Mouse (Mus musculus) G1E (cell line): ENCODE measurements around the gene Ctla2a. TPM values are rescaled to one million over a fixed set of nuclear protein-coding genes. Genes with fewer than 3 reads are reported as not detected.
"Not testable (repeated sequence)": the region's sequence is repeated elsewhere in the genome, so short reads cannot be mapped to it uniquely, and the experiment has no call there.

Experiments
- ATAC-seq: 2 replicates; pipeline ENCODE4 v1.8.0; 2016; ENCODE audit warnings: mild to moderate bottlenecking; ENCODE audit not compliant: insufficient number of reproducible peaks, poor library complexity, low FRiP score, severe bottlenecking; ENCODE audit errors: extremely low read depth
- DNase-seq: peaks from one replicate; pipeline ENCODE4 v3.0.0; 2012; ENCODE audit warnings: low spot score
- H3K27me3 ChIP-seq: 2 replicates; pipeline ENCODE4 v1.6.1; 2012; ENCODE audit warnings: mild to moderate bottlenecking, low read length, inconsistent platforms; ENCODE audit not compliant: insufficient read depth
- H3K36me3 ChIP-seq: replicated peaks from 2 replicates; pipeline ENCODE3; 2012; ENCODE audit warnings: mild to moderate bottlenecking, inconsistent platforms
- H3K4me1 ChIP-seq: 2 replicates; pipeline ENCODE4 v1.6.1; 2012; ENCODE audit warnings: low read depth, low read length, inconsistent platforms, mixed read lengths; ENCODE audit not compliant: insufficient read depth
- H3K4me3 ChIP-seq: 2 replicates; pipeline ENCODE4 v1.5.1; 2012; ENCODE audit warnings: low read depth, mild to moderate bottlenecking, inconsistent platforms, low read length, moderate library complexity, mixed read lengths
- H3K9me3 ChIP-seq: replicated peaks from 2 replicates; pipeline ENCODE4 v1.6.1; 2012; ENCODE audit warnings: inconsistent platforms
- CTCF ChIP-seq: IDR thresholded peaks from 2 replicates; pipeline ENCODE4 v1.5.1; 2012; ENCODE audit warnings: low read depth, low read length, inconsistent platforms, mixed read lengths
- GATA1 ChIP-seq: IDR thresholded peaks from 2 replicates; pipeline ENCODE4 v1.6.1; 2012; ENCODE audit warnings: borderline replicate concordance, low read length, inconsistent platforms, mixed read lengths
- GATA2 ChIP-seq: IDR thresholded peaks from 2 replicates; pipeline ENCODE4 v1.6.1; 2012; ENCODE audit warnings: low read depth, low read length, inconsistent platforms, borderline replicate concordance
- POLR2AphosphoS5 ChIP-seq: IDR thresholded peaks from 2 replicates; pipeline ENCODE4 v1.6.1; 2012; ENCODE audit warnings: low read depth, low read length, inconsistent platforms; ENCODE audit not compliant: insufficient replicate concordance
- TAL1 ChIP-seq: conservative IDR thresholded peaks from 2 replicates; pipeline ENCODE4 v1.6.1; 2012; ENCODE audit warnings: low read depth, low read length, inconsistent platforms, mixed read lengths
- polyA plus RNA-seq: library from polyadenylated mRNA; stranded (reverse); fragments of >175 nt; gene quantifications from 2 replicates; pipeline ENCODE4 v1.2.3, GENCODE M21; 2012
- total RNA-seq, 2 experiments: library from RNA; stranded (forward) in 1 of 2; stranded (reverse) in 1 of 2; fragments of 200-1000 nt in 1 of 2; fragments of >200 nt in 1 of 2; fragmentation: Nextera tagmentation in 1 of 2; gene quantifications; 2 replicates each; pipeline ENCODE4 v1.2.3; 2014 to 2017

The Ctla2a gene
- total RNA-seq (2014; fragmentation: Nextera tagmentation) (not detected in 2 replicates), total RNA-seq (2017) (1.3 and 1.9 TPM in 2 replicates), polyA plus RNA-seq (not detected in 2 replicates)

DNA sequence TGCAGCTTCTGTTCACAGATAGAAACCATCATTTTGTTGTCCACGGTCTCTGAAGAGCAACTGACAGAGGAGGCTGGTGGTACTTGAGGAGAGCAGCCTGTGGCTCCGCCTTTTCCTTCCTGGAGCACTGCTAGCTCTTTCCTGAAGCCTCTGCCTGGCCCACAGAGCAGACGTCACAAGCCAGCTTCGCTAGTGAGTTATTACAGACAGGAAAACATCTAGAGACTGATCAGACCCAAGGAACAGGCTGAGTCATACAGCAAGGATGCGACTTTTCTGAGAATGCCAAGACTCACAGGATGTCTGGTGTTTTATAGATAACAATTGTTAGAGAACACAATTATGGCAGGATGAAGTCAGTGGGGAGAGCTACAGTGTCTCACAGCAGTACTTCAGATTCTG is at the start of gene Ctla2a, which contains the start of gene Gm49391:
Gene Ctla2a (minus strand): TSS at position 126 of the 402 bp plus-strand sequence.
Gene Gm49391 (minus strand): TSS at position 72 of the 402 bp plus-strand sequence.
- Histone ChIP-seq H3K4me3 (no peak within 1 kb of the TSS), H3K9me3 (peaks cover 6% of the 10 kb centered on the region; the same call in 1 of the 2 replicates), H3K27me3 (no peaks in the 10 kb centered on the region), H3K4me1 (no peaks in the 10 kb centered on the region), H3K36me3 (no peaks in the 10 kb centered on the region)
- TF ChIP-seq POLR2AphosphoS5 = no peak
- no peak for TF ChIP-seq CTCF
- no peak for TF ChIP-seq TAL1
- no peak for TF ChIP-seq GATA1
- TF ChIP-seq GATA2 = no peak
- DNase-seq (no peak), ATAC-seq (no peak)

- ATAC-seq, H3K9me3 ChIP-seq, DNase-seq, H3K4me3 ChIP-seq, H3K4me1 ChIP-seq, H3K36me3 ChIP-seq, H3K27me3 ChIP-seq: not testable (repeated sequence)
Measured at GRCm38 (mm10) chr13:60972319-60972718, 35.9 kb upstream of the Ctla2a start.

- H3K4me3 ChIP-seq, H3K4me1 ChIP-seq, H3K36me3 ChIP-seq, H3K27me3 ChIP-seq, ATAC-seq, DNase-seq: not testable (repeated sequence)
- H3K9me3 ChIP-seq = peaks cover 18% of the 10 kb centered on the region
Measured at GRCm38 (mm10) chr13:60963985-60964384, 27.6 kb upstream of the Ctla2a start.

- DNase-seq (no peak), ATAC-seq (no peak)
- no peaks in the 10 kb centered on the region for H3K27me3 ChIP-seq
- TF ChIP-seq POLR2AphosphoS5 (no peak), CTCF (no peak), GATA1 (no peak), TAL1 (no peak), GATA2 (no peak)
- H3K4me1 ChIP-seq = no peaks in the 10 kb centered on the region
- H3K4me3 ChIP-seq = no peak overlapping the region
- peaks cover 18% of the 10 kb centered on the region for H3K9me3 ChIP-seq
- no peaks in the 10 kb centered on the region for H3K36me3 ChIP-seq
Measured at GRCm38 (mm10) chr13:60961706-60962105, 25.3 kb upstream of the Ctla2a start.

- H3K4me3 ChIP-seq, ATAC-seq: not testable (repeated sequence)
Measured at GRCm38 (mm10) chr13:60941884-60942283, 5.5 kb upstream of the Ctla2a start, which contains the start of gene Tpbpa. Gene Tpbpa, minus strand, starts transcription at chr13:60941984.

GRCm38 (mm10) chr13:60935490-60935889 is 935 bp downstream of the Ctla2a start, which contains the start of gene Gm49393:
Gene Gm49393, minus strand, starts transcription at chr13:60935590.
- ATAC-seq, H3K36me3 ChIP-seq, H3K4me1 ChIP-seq, H3K4me3 ChIP-seq, H3K27me3 ChIP-seq, DNase-seq, H3K9me3 ChIP-seq: not testable (repeated sequence)

More at GRCm38 (mm10) chr13:60941884-60942283, 5.5 kb upstream of the Ctla2a start, which contains the start of gene Tpbpa:
- H3K9me3 ChIP-seq, H3K27me3 ChIP-seq, H3K36me3 ChIP-seq, DNase-seq, H3K4me1 ChIP-seq: not testable (repeated sequence)

DNA sequence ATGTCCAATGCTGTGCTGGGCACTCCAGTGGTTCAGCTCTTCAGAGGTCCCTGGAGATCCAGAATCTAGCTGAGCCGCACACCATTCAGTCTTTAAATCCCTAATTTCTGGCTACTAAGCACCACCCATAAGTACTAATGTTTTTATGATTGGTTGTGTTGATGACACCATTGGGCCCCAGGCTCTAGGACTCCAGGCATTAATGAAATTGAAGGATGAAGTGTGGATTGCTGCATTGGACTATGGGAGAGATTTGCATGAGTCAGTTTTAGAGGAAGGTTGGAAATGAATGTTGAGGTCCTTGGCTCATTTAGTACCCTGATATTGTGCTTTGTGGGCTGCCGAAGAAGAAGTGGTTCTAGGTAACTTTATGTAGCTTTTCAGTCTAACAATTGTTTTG is 31.6 kb downstream of the Ctla2a start, which contains the start of gene Tpbpb:
Gene Tpbpb (minus strand): TSS at position 101 of the 400 bp plus-strand sequence.
- H3K9me3 ChIP-seq, H3K4me3 ChIP-seq, H3K4me1 ChIP-seq, ATAC-seq, DNase-seq, H3K36me3 ChIP-seq, H3K27me3 ChIP-seq: not testable (repeated sequence)

DNA sequence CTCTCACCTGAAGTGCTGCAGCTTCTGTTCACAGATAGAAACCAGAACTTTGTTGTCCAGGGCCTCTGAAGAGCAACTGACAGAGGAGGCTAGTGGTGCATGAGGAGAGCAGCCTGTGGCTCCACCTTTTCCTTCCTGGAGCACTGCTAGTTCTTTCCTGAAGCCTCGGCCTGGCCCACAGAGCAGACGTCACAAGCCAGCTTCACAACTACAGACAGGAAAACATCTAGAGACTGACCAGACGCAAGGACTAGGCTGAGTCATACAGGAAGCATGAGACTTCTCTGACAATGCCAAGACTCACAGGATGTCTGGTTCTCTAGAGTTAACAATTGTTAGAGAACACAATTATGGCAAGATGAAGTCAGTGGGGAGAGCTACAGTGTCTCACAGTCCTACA is 39.1 kb downstream of the Ctla2a start, which contains the start of gene Ctla2b:
Gene Ctla2b (minus strand): TSS at position 120 of the 400 bp plus-strand sequence.
- DNase-seq (no peak), ATAC-seq (no peak)
- no peak within 1 kb of the TSS for H3K4me3 ChIP-seq
- H3K4me1 ChIP-seq = no peaks in the 10 kb centered on the region
- peaks cover 20% of the 10 kb centered on the region for H3K9me3 ChIP-seq
- H3K36me3 ChIP-seq = no peaks in the 10 kb centered on the region
- TF ChIP-seq GATA1 (no peak), POLR2AphosphoS5 (no peak)
- H3K27me3 ChIP-seq = no peaks in the 10 kb centered on the region

GRCm38 (mm10) chr13:60896794-60897193 is 39.6 kb downstream of the Ctla2a start, which contains the start of gene Gm49392:
Gene Gm49392, minus strand, starts transcription at chr13:60896894.
- ATAC-seq, H3K4me3 ChIP-seq, DNase-seq, H3K36me3 ChIP-seq, H3K27me3 ChIP-seq, H3K4me1 ChIP-seq: not testable (repeated sequence)
- peaks cover 20% of the 10 kb centered on the region for H3K9me3 ChIP-seq
